Mouse (Mus musculus) stomach, postnatal 0 days (tissue): Measurements from ENCODE around the gene Fau.

Experiments used
- CTCF ChIP-seq: IDR thresholded peaks from 2 replicates; pipeline ENCODE4 v1.5.1; 2016; ENCODE audit warnings: antibody characterized with exemption, low read depth, mild to moderate bottlenecking, moderate library complexity
- EP300 ChIP-seq: optimal IDR thresholded peaks from 2 replicates; pipeline ENCODE3; 2016; ENCODE audit warnings: antibody characterized with exemption

DNA sequence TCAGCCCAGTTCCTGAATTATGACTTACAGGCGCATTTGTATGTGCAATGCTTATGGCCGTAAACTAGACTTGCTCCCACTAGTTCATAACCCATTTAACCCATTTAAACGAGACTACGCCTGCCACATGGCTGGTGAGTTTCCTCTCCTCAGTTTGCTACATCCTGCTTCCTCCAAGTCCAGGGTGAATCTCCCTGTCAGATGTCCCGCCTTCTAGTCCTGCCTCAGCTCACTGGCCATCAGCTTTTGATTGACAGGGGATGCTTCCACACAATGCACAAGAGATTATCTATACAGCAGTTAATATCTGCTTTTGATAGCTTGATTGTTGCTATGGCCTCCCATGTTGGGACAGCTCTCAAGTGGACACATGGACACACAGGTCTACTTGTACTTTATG, 3.3 kb upstream of the Fau start:
- TF ChIP-seq CTCF, result no peak
- TF ChIP-seq EP300, result no peak
